Mouse (Mus musculus) adrenal gland, postnatal 10 days (tissue): Measurements from ENCODE around the gene Tmed6. TPM values are rescaled to one million over a fixed set of nuclear protein-coding genes. Genes with fewer than 3 reads are reported as not detected.

Source experiments
- microRNA-seq: library from miRNA; unstranded; fragments of <30 nt; microRNA quantifications from one replicate; pipeline ENCODE4 v1.2.0, GENCODE M21; 2021
- total RNA-seq, 2 experiments: library from RNA; stranded (reverse); gene quantifications; 2 replicates each; pipeline ENCODE4 v1.2.3; 2021

Tmed6 gene
- total RNA-seq, 2 experiments from 2014 or later, result not detected

Small RNAs within 50 kb of the gene (microRNA-seq; reads per million reads assigned to microRNA genes)
- gene Mir7075, result not detected

Other genes starting within 250 kb of the Tmed6 start
- gene Has3, start 195.4 kb downstream of the Tmed6 start, total RNA-seq, result 1 to 10 TPM in 1 of 2 experiments, under 1 TPM in 1; 0.96 to 2.2 TPM
- gene Utp4, start 172.0 kb downstream of the Tmed6 start, total RNA-seq, result 10 to 100 TPM; 36.2 to 40.8 TPM
- 10 to 100 TPM; 23.5 to 30.0 TPM for gene Sntb2, start 129.9 kb downstream of the Tmed6 start, total RNA-seq
- gene Vps4a, start 34.4 kb downstream of the Tmed6 start, total RNA-seq, result 10 to 100 TPM; 54.5 to 55.5 TPM
- 10 to 100 TPM; 36.4 to 42.2 TPM for gene Pdf, start 17.0 kb downstream of the Tmed6 start, total RNA-seq
- 10 to 100 TPM; 24.2 to 26.6 TPM for gene Cog8, start 9.0 kb downstream of the Tmed6 start, total RNA-seq
- gene Nip7, start 8.8 kb downstream of the Tmed6 start, total RNA-seq, result 10 to 100 TPM; 32.9 to 48.6 TPM
- gene Terf2, start 30.9 kb upstream of the Tmed6 start, total RNA-seq, result 10 to 100 TPM; 22.0 to 26.4 TPM
- 100 to 1,000 TPM; 216 to 248 TPM for gene Cyb5b, start 85.0 kb upstream of the Tmed6 start, total RNA-seq
- gene Nfat5, start 227.8 kb upstream of the Tmed6 start, total RNA-seq, result 100 to 1,000 TPM in 1 of 2 experiments, 10 to 100 TPM in 1; 68.6 to 138 TPM